ENCODE assay signal across 45 mouse cellular contexts in the genomic region with DNA sequence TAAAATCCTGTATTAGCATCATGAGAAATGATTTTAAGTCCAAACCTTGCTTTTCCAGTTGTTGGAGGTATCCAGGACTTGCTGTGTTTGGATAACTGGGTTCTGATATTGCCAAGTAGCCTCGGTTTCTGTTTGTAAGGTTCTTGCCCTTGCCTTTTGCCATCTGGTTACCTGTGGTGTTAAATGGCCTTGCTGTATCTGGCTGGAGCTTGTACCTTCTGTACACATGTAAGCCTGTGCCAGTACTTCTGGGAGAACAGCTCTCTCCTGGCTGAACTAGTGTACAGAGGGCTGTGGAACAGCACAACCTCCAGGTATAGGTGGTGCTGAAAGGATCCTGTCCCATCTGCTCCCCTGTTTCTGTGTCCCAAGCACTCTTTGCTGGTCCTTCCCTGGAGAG. TPM values are rescaled to one million over a fixed set of nuclear protein-coding genes. Genes with fewer than 3 reads are reported as not detected.
"Had no signal": no experiment of that assay in that cellular context is flagged by ENCODE, and none has a peak within 500 bp of the region (broad histone marks: within the 10 kb centered on the region; RNA-seq: fewer than 3 reads in every experiment).

No protein-coding gene starts in this region.

- DNase-seq: left cerebral cortex, postnatal 4 days; liver, embryonic 13.5 days; liver, postnatal 0 days; lung, adult 18-20 months; lung, adult 2 months; lung, embryonic 14.5 days; lung, postnatal 10 days; lung, postnatal 14 days; lung, postnatal 36 days; lung, postnatal 4 days; midbrain, embryonic 14.5 days had no signal

- H3K4me1 ChIP-seq: limb, embryonic 10.5 days; limb, embryonic 12.5 days; limb, embryonic 13.5 days; limb, embryonic 15.5 days; liver, embryonic 12.5 days; liver, embryonic 13.5 days; liver, embryonic 15.5 days; lung, embryonic 15.5 days; megakaryocyte, embryonic 14.5 days; midbrain, embryonic 10.5 days; midbrain, embryonic 12.5 days; midbrain, embryonic 13.5 days; midbrain, embryonic 15.5 days; neural tube, embryonic 12.5 days had no signal

- H3K27me3 ChIP-seq: limb, embryonic 12.5 days; limb, embryonic 13.5 days; limb, embryonic 15.5 days; liver, embryonic 12.5 days; liver, embryonic 13.5 days; liver, embryonic 15.5 days; lung, embryonic 15.5 days; megakaryocyte, embryonic 14.5 days; midbrain, embryonic 12.5 days; midbrain, embryonic 13.5 days; midbrain, embryonic 15.5 days; neural tube, embryonic 12.5 days had no signal

- H3K4me3 ChIP-seq: limb, embryonic 10.5 days; limb, embryonic 12.5 days; limb, embryonic 13.5 days; limb, embryonic 15.5 days; liver, embryonic 12.5 days; liver, embryonic 13.5 days; liver, embryonic 15.5 days; lung, embryonic 15.5 days; megakaryocyte, embryonic 14.5 days; midbrain, embryonic 10.5 days; midbrain, embryonic 12.5 days; midbrain, embryonic 13.5 days; midbrain, embryonic 15.5 days; myocyte; neural tube, embryonic 12.5 days had no signal

- H3K27ac ChIP-seq: limb, embryonic 10.5 days; limb, embryonic 12.5 days; limb, embryonic 13.5 days; limb, embryonic 15.5 days; liver, embryonic 12.5 days; liver, embryonic 13.5 days; liver, embryonic 14.5 days; liver, embryonic 15.5 days; lung, embryonic 15.5 days; macrophage; midbrain, embryonic 10.5 days; midbrain, embryonic 12.5 days; midbrain, embryonic 13.5 days; midbrain, embryonic 15.5 days; neural tube, embryonic 12.5 days had no signal

- H3K36me3 ChIP-seq: limb, embryonic 10.5 days; limb, embryonic 12.5 days; limb, embryonic 13.5 days; limb, embryonic 15.5 days; liver, embryonic 12.5 days; liver, embryonic 13.5 days; liver, embryonic 15.5 days; lung, embryonic 15.5 days; midbrain, embryonic 10.5 days; midbrain, embryonic 12.5 days; midbrain, embryonic 13.5 days; midbrain, embryonic 15.5 days; neural tube, embryonic 12.5 days had no signal

- H3K9ac ChIP-seq: limb, embryonic 12.5 days; limb, embryonic 13.5 days; limb, embryonic 15.5 days; liver, embryonic 12.5 days; liver, embryonic 13.5 days; liver, embryonic 14.5 days; liver, embryonic 15.5 days; liver, postnatal 0 days; lung, embryonic 14.5 days; lung, embryonic 15.5 days; midbrain, embryonic 12.5 days; midbrain, embryonic 13.5 days; midbrain, embryonic 15.5 days; neural tube, embryonic 12.5 days had no signal

RNA-seq across cellular contexts. Expression of a gene that starts 27.7 kb away (rescaled TPM):
- total RNA-seq: left cerebral cortex, adult 8-10 months; left cerebral cortex, postnatal 10 days; left cerebral cortex, postnatal 14 days; left cerebral cortex, postnatal 25 days; left cerebral cortex, postnatal 36 days; left cerebral cortex, postnatal 4 days; megakaryocyte progenitor cell, adult 5-6 weeks; megakaryocyte, adult 5-6 weeks; megakaryocyte-erythroid progenitor cell, adult 5-6 weeks; midbrain, postnatal 0 days; monocyte, adult 5-6 weeks had no signal
- polyA plus RNA-seq: limb, embryonic 10.5 days; limb, embryonic 11.5 days; limb, embryonic 12.5 days; limb, embryonic 13.5 days; limb, embryonic 14.5 days; limb, embryonic 15.5 days; liver, embryonic 11.5 days; liver, embryonic 12.5 days; liver, embryonic 13.5 days; liver, embryonic 14.5 days; lung, embryonic 14.5 days; lung, embryonic 15.5 days; lung, embryonic 16.5 days; lung, postnatal 0 days; macrophage; midbrain, embryonic 10.5 days; midbrain, embryonic 11.5 days; midbrain, embryonic 12.5 days; midbrain, embryonic 13.5 days; midbrain, embryonic 14.5 days; midbrain, embryonic 15.5 days; midbrain, embryonic 16.5 days; midbrain, postnatal 0 days; myocyte; neural tube, embryonic 11.5 days; neural tube, embryonic 12.5 days had no signal
